Mouse (Mus musculus) embryonic facial prominence, embryonic 14.5 days (tissue): Measurements from ENCODE around the gene Rnf181. TPM values are rescaled to one million over a fixed set of nuclear protein-coding genes. Genes with fewer than 3 reads are reported as not detected.

Experiments used
- ATAC-seq: fragments of 200-750 bp; cut with Nextera tagmentation; 2 replicates; pipeline ENCODE4 v1.8.0; 2017; ENCODE audit warnings: low read depth, moderate number of reproducible peaks, moderate TSS enrichment
- DNase-seq: peaks from one replicate; pipeline ENCODE4 v3.0.0-alpha.2; 2015; ENCODE audit warnings: low spot score
- H3K27ac ChIP-seq: fragments of 300-500 bp; sonication (generic); replicated peaks from 2 replicates; pipeline ENCODE4 v1.5.1; 2014; ENCODE audit warnings: low read depth, mild to moderate bottlenecking, low read length, moderate library complexity
- H3K27me3 ChIP-seq: fragments of 300-500 bp; sonication (generic); replicated peaks from 2 replicates; pipeline ENCODE4 v1.6.1; 2014; ENCODE audit warnings: low read length; ENCODE audit not compliant: control insufficient read depth, insufficient read depth
- H3K36me3 ChIP-seq: fragments of 300-500 bp; sonication (generic); 2 replicates; pipeline ENCODE4 v1.6.1; 2014; ENCODE audit warnings: low read length, mixed read lengths; ENCODE audit not compliant: control insufficient read depth, insufficient read depth
- H3K4me1 ChIP-seq: fragments of 300-500 bp; sonication (generic); 2 replicates; pipeline ENCODE4 v1.6.1; 2014; ENCODE audit warnings: antibody characterized with exemption, low read length; ENCODE audit not compliant: control insufficient read depth, insufficient read depth
- H3K4me2 ChIP-seq: fragments of 300-500 bp; sonication (generic); 2 replicates; pipeline ENCODE4 v1.6.1; 2014; ENCODE audit warnings: low read depth, mild to moderate bottlenecking, low read length, moderate library complexity, mixed read lengths
- H3K4me3 ChIP-seq: fragments of 300-500 bp; sonication (generic); 2 replicates; pipeline ENCODE4 v1.5.1; 2014; ENCODE audit warnings: low read depth, mild to moderate bottlenecking, low read length
- H3K9ac ChIP-seq: fragments of 300-500 bp; sonication (generic); 2 replicates; pipeline ENCODE4 v1.6.1; 2014; ENCODE audit warnings: low read depth, mild to moderate bottlenecking, low read length, moderate library complexity, mixed read lengths
- H3K9me3 ChIP-seq: fragments of 300-500 bp; sonication (generic); 2 replicates; pipeline ENCODE4 v1.6.1; 2016; ENCODE audit warnings: low read length; ENCODE audit not compliant: control insufficient read depth
- WGBS: fragments of 180-500 bp; shearing (Covaris S2); extraction: QIAGEN DNeasy Blood & Tissue Kit; methylation state at CpG from one replicate; pipeline ENCODE4 v1.1.7; 2014; 5-methylcytosine and 5-hydroxymethylcytosine counted together
- polyA plus RNA-seq: library from polyadenylated mRNA; unstranded; fragments of >200 nt; fragmentation: Nextera tagmentation; extraction: Ambion mirVana; gene quantifications from 2 replicates; pipeline ENCODE4 v1.2.1, GENCODE M21; 2014

Gene Rnf181
- polyA plus RNA-seq, 1 experiment from 2014 or later = 79.9 TPM

- peaks cover 23% of the 10 kb centered on the region for H3K4me1 ChIP-seq
- 0 out of 2 replicates have a peak, but pooled peaks cover 2% of the 10 kb centered on the region for H3K27me3 ChIP-seq
- H3K9me3 ChIP-seq = no peaks in the 10 kb centered on the region
- peak within 1 kb of the TSS; percentile 61 for H3K27ac ChIP-seq
- peaks cover 22% of the 10 kb centered on the region; the same call in 1 of the 2 replicates for H3K36me3 ChIP-seq
- WGBS = under 1% methylated on average over 30 of the region's 30 CpGs
- ATAC-seq = peak; percentile 81
- peak; percentile 98 for DNase-seq
- H3K4me2 ChIP-seq = peak within 1 kb of the TSS; percentile 95
- H3K4me3 ChIP-seq = peak within 1 kb of the TSS; percentile 86
- H3K9ac ChIP-seq = peak within 1 kb of the TSS; percentile 89
Observed at GRCm38 (mm10) chr6:72345074-72345567, 21.6 kb downstream of the Rnf181 start, which contains the start of gene Usp39. Gene Usp39 (minus strand): TSS chr6:72345184.

GRCm38 (mm10) chr6:72344396-72345073 lies 22.2 kb downstream of the Rnf181 start:
- peak overlapping the region; percentile 61 for H3K27ac ChIP-seq
- H3K36me3 ChIP-seq = peaks cover 22% of the 10 kb centered on the region; the same call in 1 of the 2 replicates
- peak overlapping the region; percentile 89 for H3K9ac ChIP-seq
- WGBS = 0% methylated on average over 20 of the region's 42 CpGs
- H3K4me3 ChIP-seq = peak overlapping the region; percentile 86
- peak overlapping the region; percentile 95 for H3K4me2 ChIP-seq
- no peak for DNase-seq
- no peaks in the 10 kb centered on the region for H3K9me3 ChIP-seq
- ATAC-seq = peak; percentile 46
- H3K27me3 ChIP-seq = 0 out of 2 replicates have a peak, but pooled peaks cover 2% of the 10 kb centered on the region
- peaks cover 23% of the 10 kb centered on the region for H3K4me1 ChIP-seq

- no peaks in the 10 kb centered on the region for H3K27me3 ChIP-seq
- peaks cover 49% of the 10 kb centered on the region for H3K36me3 ChIP-seq
- no peak overlapping the region for H3K4me2 ChIP-seq
- DNase-seq (no peak), ATAC-seq (no peak)
- 48% methylated on average over 2 of the region's 2 CpGs for WGBS
- peaks cover 8% of the 10 kb centered on the region; the same call in 1 of the 2 replicates for H3K4me1 ChIP-seq
- H3K9me3 ChIP-seq = no peaks in the 10 kb centered on the region
- H3K9ac ChIP-seq = no peak overlapping the region
- no peak overlapping the region for H3K4me3 ChIP-seq
- H3K27ac ChIP-seq = no peak overlapping the region
Observed at GRCm38 (mm10) chr6:72340481-72340880, 26.3 kb downstream of the Rnf181 start.

GRCm38 (mm10) chr6:72333111-72333510 lies 33.6 kb downstream of the Rnf181 start:
- no peak overlapping the region for H3K4me3 ChIP-seq
- H3K4me2 ChIP-seq = no peak overlapping the region
- peaks cover 91% of the 10 kb centered on the region for H3K36me3 ChIP-seq
- WGBS = 71% methylated on average over 5 of the region's 5 CpGs
- H3K4me1 ChIP-seq = no peaks in the 10 kb centered on the region
- H3K9ac ChIP-seq = no peak overlapping the region
- no peaks in the 10 kb centered on the region for H3K27me3 ChIP-seq
- ATAC-seq (no peak), DNase-seq (no peak)
- H3K9me3 ChIP-seq = no peaks in the 10 kb centered on the region
- H3K27ac ChIP-seq = no peak overlapping the region

GRCm38 (mm10) chr6:72330133-72330532 lies 36.6 kb downstream of the Rnf181 start:
- Histone ChIP-seq H3K27ac (no peak overlapping the region), H3K4me3 (no peak overlapping the region), H3K4me1 (no peaks in the 10 kb centered on the region), H3K9ac (no peak overlapping the region), H3K27me3 (no peaks in the 10 kb centered on the region), H3K9me3 (no peaks in the 10 kb centered on the region), H3K4me2 (no peak overlapping the region), H3K36me3 (peaks cover 90% of the 10 kb centered on the region)
- 87% methylated on average over 4 of the region's 4 CpGs for WGBS
- DNase-seq (no peak), ATAC-seq (no peak)

GRCm38 (mm10) chr6:72329019-72329418 lies 37.7 kb downstream of the Rnf181 start:
- DNase-seq = no peak
- ATAC-seq = no peak
- Histone ChIP-seq H3K4me3 (no peak overlapping the region), H3K9ac (no peak overlapping the region), H3K27me3 (no peaks in the 10 kb centered on the region), H3K4me2 (no peak overlapping the region), H3K9me3 (no peaks in the 10 kb centered on the region), H3K4me1 (no peaks in the 10 kb centered on the region), H3K27ac (no peak overlapping the region), H3K36me3 (peaks cover 91% of the 10 kb centered on the region)
- WGBS = 94% methylated on average over 5 of the region's 5 CpGs

GRCm38 (mm10) chr6:72326274-72326673 lies 40.5 kb downstream of the Rnf181 start:
- H3K9me3 ChIP-seq = no peaks in the 10 kb centered on the region
- 65% methylated on average over 6 of the region's 6 CpGs for WGBS
- H3K36me3 ChIP-seq = peaks cover 94% of the 10 kb centered on the region
- no peaks in the 10 kb centered on the region for H3K4me1 ChIP-seq
- H3K9ac ChIP-seq = no peak overlapping the region
- no peak overlapping the region for H3K4me3 ChIP-seq
- ATAC-seq (no peak), DNase-seq (peak; percentile 28)
- no peaks in the 10 kb centered on the region for H3K27me3 ChIP-seq
- no peak overlapping the region for H3K27ac ChIP-seq
- no peak overlapping the region for H3K4me2 ChIP-seq

GRCm38 (mm10) chr6:72323786-72324508 lies 42.8 kb downstream of the Rnf181 start:
- H3K9me3 ChIP-seq = no peaks in the 10 kb centered on the region
- no peak overlapping the region for H3K9ac ChIP-seq
- no peak overlapping the region for H3K4me3 ChIP-seq
- H3K4me2 ChIP-seq = no peak overlapping the region
- WGBS = 91% methylated on average over 6 of the region's 6 CpGs
- no peak for ATAC-seq
- no peak for DNase-seq
- H3K36me3 ChIP-seq = peaks cover 94% of the 10 kb centered on the region
- H3K27ac ChIP-seq = no peak overlapping the region
- H3K27me3 ChIP-seq = no peaks in the 10 kb centered on the region
- H3K4me1 ChIP-seq = no peaks in the 10 kb centered on the region
